Mouse (Mus musculus): Measurements from ENCODE around the gene Lemd1. TPM values are rescaled to one million over a fixed set of nuclear protein-coding genes. Genes with fewer than 3 reads are reported as not detected.
A peak's percentile ranks its signal among the peaks of the same experiment; 100 is the strongest.

Gene Lemd1
- polyA plus RNA-seq, 1 experiment from 2014 or later = 0.27 TPM

- no peaks in the 10 kb centered on the region for H3K9me3 ChIP-seq (ENCODE audit: control insufficient read depth, low read depth, low read length)
- H3K4me1 ChIP-seq (ENCODE audit: control insufficient read depth, insufficient read depth, low read length) = no peaks in the 10 kb centered on the region; the same call in 1 of the 2 replicates
- H3K9ac ChIP-seq (replicated peaks; ENCODE audit: low read depth, low read length) = no peak overlapping the region
- H3K4me2 ChIP-seq (replicated peaks; ENCODE audit: low read depth, low read length) = no peak overlapping the region
- 74% methylated on average over 1 of the region's 1 CpGs for WGBS
- H3K27ac ChIP-seq (ENCODE audit: low read length) = no peak overlapping the region
- no peaks in the 10 kb centered on the region for H3K36me3 ChIP-seq (ENCODE audit: control insufficient read depth, insufficient read depth, low read length)
- no peak overlapping the region for H3K4me3 ChIP-seq (ENCODE audit: low read depth, low read length)
- H3K27me3 ChIP-seq (ENCODE audit: control insufficient read depth, insufficient read depth, low read length) = no peaks in the 10 kb centered on the region
- ATAC-seq (ENCODE audit: insufficient number of reproducible peaks, insufficient read depth, low FRiP score, low read depth) = no peak; the same call in 1 of the 2 replicates
Measured at GRCm38 (mm10) chr1:132150171-132150570, 41.1 kb upstream of the Lemd1 start.

- no peak for ATAC-seq (ENCODE audit: insufficient number of reproducible peaks, insufficient read depth, low FRiP score, low read depth)
Measured at GRCm38 (mm10) chr1:132150817-132151601, 40.2 kb upstream of the Lemd1 start.

GRCm38 (mm10) chr1:132151908-132152307 is 39.3 kb upstream of the Lemd1 start:
- Histone ChIP-seq H3K4me2 (replicated peaks; ENCODE audit: low read depth, low read length) (no peak overlapping the region), H3K9ac (replicated peaks; ENCODE audit: low read depth, low read length) (no peak overlapping the region; the same call in 1 of the 2 replicates), H3K4me1 (ENCODE audit: control insufficient read depth, insufficient read depth, low read length) (no peaks in the 10 kb centered on the region; the same call in 1 of the 2 replicates), H3K9me3 (ENCODE audit: control insufficient read depth, low read depth, low read length) (no peaks in the 10 kb centered on the region), H3K4me3 (ENCODE audit: low read depth, low read length) (no peak overlapping the region), H3K36me3 (ENCODE audit: control insufficient read depth, insufficient read depth, low read length) (no peaks in the 10 kb centered on the region), H3K27ac (ENCODE audit: low read length) (no peak overlapping the region), H3K27me3 (ENCODE audit: control insufficient read depth, insufficient read depth, low read length) (no peaks in the 10 kb centered on the region)
- 47% methylated on average over 2 of the region's 2 CpGs for WGBS
- ATAC-seq (ENCODE audit: insufficient number of reproducible peaks, insufficient read depth, low FRiP score, low read depth) = 0 out of 2 replicates have a peak, but pooled peaks have one; percentile 20

More at GRCm38 (mm10) chr1:132150817-132151601, 40.2 kb upstream of the Lemd1 start:
- Histone ChIP-seq H3K4me2 (replicated peaks; ENCODE audit: low read depth, low read length) (no peak overlapping the region), H3K36me3 (ENCODE audit: control insufficient read depth, insufficient read depth, low read length) (no peaks in the 10 kb centered on the region), H3K27me3 (ENCODE audit: control insufficient read depth, insufficient read depth, low read length) (no peaks in the 10 kb centered on the region), H3K4me3 (ENCODE audit: low read depth, low read length) (no peak overlapping the region), H3K27ac (ENCODE audit: low read length) (no peak overlapping the region), H3K9ac (replicated peaks; ENCODE audit: low read depth, low read length) (no peak overlapping the region), H3K4me1 (ENCODE audit: control insufficient read depth, insufficient read depth, low read length) (no peaks in the 10 kb centered on the region; the same call in 1 of the 2 replicates), H3K9me3 (ENCODE audit: control insufficient read depth, low read depth, low read length) (no peaks in the 10 kb centered on the region)
- 71% methylated on average over 15 of the region's 15 CpGs for WGBS

- no peak overlapping the region for H3K9ac ChIP-seq (replicated peaks; ENCODE audit: low read depth, low read length)
- H3K27ac ChIP-seq (ENCODE audit: low read length) = no peak overlapping the region
- WGBS = 59% methylated on average over 15 of the region's 15 CpGs
Measured at GRCm38 (mm10) chr1:132153086-132153690, 38.0 kb upstream of the Lemd1 start.

GRCm38 (mm10) chr1:132153691-132154090 is 37.5 kb upstream of the Lemd1 start:
- 36% methylated on average over 8 of the region's 8 CpGs for WGBS
- H3K27me3 ChIP-seq (ENCODE audit: control insufficient read depth, insufficient read depth, low read length) = 0 out of 2 replicates have a peak, but pooled peaks cover 4% of the 10 kb centered on the region
- ATAC-seq (ENCODE audit: insufficient number of reproducible peaks, insufficient read depth, low FRiP score, low read depth) = no peak
- no peaks in the 10 kb centered on the region; the same call in 1 of the 2 replicates for H3K4me1 ChIP-seq (ENCODE audit: control insufficient read depth, insufficient read depth, low read length)
- H3K36me3 ChIP-seq (ENCODE audit: control insufficient read depth, insufficient read depth, low read length) = no peaks in the 10 kb centered on the region
- H3K4me3 ChIP-seq (ENCODE audit: low read depth, low read length) = no peak overlapping the region
- H3K27ac ChIP-seq (ENCODE audit: low read length) = no peak overlapping the region
- no peak overlapping the region for H3K4me2 ChIP-seq (replicated peaks; ENCODE audit: low read depth, low read length)
- H3K9ac ChIP-seq (replicated peaks; ENCODE audit: low read depth, low read length) = no peak overlapping the region
- no peaks in the 10 kb centered on the region for H3K9me3 ChIP-seq (ENCODE audit: control insufficient read depth, low read depth, low read length)

More at GRCm38 (mm10) chr1:132153086-132153690, 38.0 kb upstream of the Lemd1 start:
- H3K27me3 ChIP-seq (ENCODE audit: control insufficient read depth, insufficient read depth, low read length) = 0 out of 2 replicates have a peak, but pooled peaks cover 4% of the 10 kb centered on the region
- no peaks in the 10 kb centered on the region; the same call in 1 of the 2 replicates for H3K4me1 ChIP-seq (ENCODE audit: control insufficient read depth, insufficient read depth, low read length)
- H3K36me3 ChIP-seq (ENCODE audit: control insufficient read depth, insufficient read depth, low read length) = no peaks in the 10 kb centered on the region
- H3K4me3 ChIP-seq (ENCODE audit: low read depth, low read length) = no peak overlapping the region
- H3K9me3 ChIP-seq (ENCODE audit: control insufficient read depth, low read depth, low read length) = no peaks in the 10 kb centered on the region
- ATAC-seq (ENCODE audit: insufficient number of reproducible peaks, insufficient read depth, low FRiP score, low read depth) = no peak
- no peak overlapping the region for H3K4me2 ChIP-seq (replicated peaks; ENCODE audit: low read depth, low read length)

GRCm38 (mm10) chr1:132155737-132156136 is 35.5 kb upstream of the Lemd1 start:
- Histone ChIP-seq H3K9me3 (ENCODE audit: control insufficient read depth, low read depth, low read length) (no peaks in the 10 kb centered on the region), H3K27me3 (ENCODE audit: control insufficient read depth, insufficient read depth, low read length) (0 out of 2 replicates have a peak, but pooled peaks cover 4% of the 10 kb centered on the region), H3K4me2 (replicated peaks; ENCODE audit: low read depth, low read length) (no peak overlapping the region), H3K9ac (replicated peaks; ENCODE audit: low read depth, low read length) (no peak overlapping the region), H3K4me3 (ENCODE audit: low read depth, low read length) (no peak overlapping the region), H3K4me1 (ENCODE audit: control insufficient read depth, insufficient read depth, low read length) (no peaks in the 10 kb centered on the region; the same call in 1 of the 2 replicates), H3K36me3 (ENCODE audit: control insufficient read depth, insufficient read depth, low read length) (no peaks in the 10 kb centered on the region), H3K27ac (ENCODE audit: low read length) (no peak overlapping the region)
- WGBS = 10% methylated on average over 6 of the region's 6 CpGs
- 0 out of 2 replicates have a peak, but pooled peaks have one; percentile 15 for ATAC-seq (ENCODE audit: insufficient number of reproducible peaks, insufficient read depth, low FRiP score, low read depth)

GRCm38 (mm10) chr1:132157016-132157781 is 34.0 kb upstream of the Lemd1 start:
- no peaks in the 10 kb centered on the region for H3K9me3 ChIP-seq (ENCODE audit: control insufficient read depth, low read depth, low read length)
- H3K4me2 ChIP-seq (replicated peaks; ENCODE audit: low read depth, low read length) = no peak overlapping the region
- H3K27me3 ChIP-seq (ENCODE audit: control insufficient read depth, insufficient read depth, low read length) = 0 out of 2 replicates have a peak, but pooled peaks cover 4% of the 10 kb centered on the region
- H3K4me3 ChIP-seq (ENCODE audit: low read depth, low read length) = no peak overlapping the region
- H3K36me3 ChIP-seq (ENCODE audit: control insufficient read depth, insufficient read depth, low read length) = no peaks in the 10 kb centered on the region
- no peaks in the 10 kb centered on the region for H3K4me1 ChIP-seq (ENCODE audit: control insufficient read depth, insufficient read depth, low read length)
- H3K9ac ChIP-seq (replicated peaks; ENCODE audit: low read depth, low read length) = no peak overlapping the region
- WGBS = 23% methylated on average over 14 of the region's 14 CpGs
- H3K27ac ChIP-seq (ENCODE audit: low read length) = no peak overlapping the region
- no peak for ATAC-seq (ENCODE audit: insufficient number of reproducible peaks, insufficient read depth, low FRiP score, low read depth)

- H3K36me3 ChIP-seq (ENCODE audit: control insufficient read depth, insufficient read depth, low read length) = no peaks in the 10 kb centered on the region
- H3K9me3 ChIP-seq (ENCODE audit: control insufficient read depth, low read depth, low read length) = no peaks in the 10 kb centered on the region
- H3K27me3 ChIP-seq (ENCODE audit: control insufficient read depth, insufficient read depth, low read length) = 0 out of 2 replicates have a peak, but pooled peaks cover 4% of the 10 kb centered on the region
- no peak overlapping the region for H3K9ac ChIP-seq (replicated peaks; ENCODE audit: low read depth, low read length)
- no peak for ATAC-seq (ENCODE audit: insufficient number of reproducible peaks, insufficient read depth, low FRiP score, low read depth)
- no peaks in the 10 kb centered on the region for H3K4me1 ChIP-seq (ENCODE audit: control insufficient read depth, insufficient read depth, low read length)
- 25% methylated on average over 7 of the region's 7 CpGs for WGBS
- H3K4me2 ChIP-seq (replicated peaks; ENCODE audit: low read depth, low read length) = no peak overlapping the region
- no peak overlapping the region for H3K27ac ChIP-seq (ENCODE audit: low read length)
- H3K4me3 ChIP-seq (ENCODE audit: low read depth, low read length) = no peak overlapping the region
Measured at GRCm38 (mm10) chr1:132157808-132158207, 33.4 kb upstream of the Lemd1 start.

Data from stomach, embryonic 14.5 days (tissue).